Mouse (Mus musculus) G1E (cell line): Measurements from ENCODE around the gene Pax1.

Experiments used
- CTCF ChIP-seq: IDR thresholded peaks from 2 replicates; pipeline ENCODE4 v1.5.1; 2012; ENCODE audit warnings: low read depth, low read length, inconsistent platforms, mixed read lengths
- GATA1 ChIP-seq: IDR thresholded peaks from 2 replicates; pipeline ENCODE4 v1.6.1; 2012; ENCODE audit warnings: borderline replicate concordance, low read length, inconsistent platforms, mixed read lengths
- POLR2AphosphoS5 ChIP-seq: IDR thresholded peaks from 2 replicates; pipeline ENCODE4 v1.6.1; 2012; ENCODE audit warnings: low read depth, low read length, inconsistent platforms; ENCODE audit not compliant: insufficient replicate concordance
- TAL1 ChIP-seq: conservative IDR thresholded peaks from 2 replicates; pipeline ENCODE4 v1.6.1; 2012; ENCODE audit warnings: low read depth, low read length, inconsistent platforms, mixed read lengths

DNA sequence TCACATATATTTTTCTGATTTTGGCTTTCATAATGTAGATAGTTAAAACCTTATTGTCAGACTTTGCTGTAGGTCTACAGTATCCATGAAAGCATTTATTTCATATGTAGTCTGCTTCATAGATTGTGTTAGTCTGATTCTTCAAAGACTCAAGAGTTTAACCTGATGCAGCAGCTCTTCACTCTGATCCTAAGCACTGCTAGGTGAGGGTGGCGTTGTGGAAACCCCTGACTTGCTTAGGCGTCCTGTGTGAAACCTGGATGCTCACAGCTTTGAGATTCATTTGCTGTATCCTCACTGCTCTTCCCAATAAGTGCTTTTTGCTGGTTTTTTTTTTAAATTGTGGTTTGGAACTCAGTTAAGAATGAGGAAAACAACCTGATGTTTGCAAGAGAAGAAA, 21.6 kb downstream of the Pax1 start:
- TF ChIP-seq CTCF (no peak), POLR2AphosphoS5 (no peak), TAL1 (no peak), GATA1 (no peak)
